Mouse (Mus musculus): Measurements from ENCODE around the gene Rai2.
"Not testable (repeated sequence)": the region's sequence is repeated elsewhere in the genome, so short reads cannot be mapped to it uniquely, and the experiment has no call there.

Rai2 gene

DNA sequence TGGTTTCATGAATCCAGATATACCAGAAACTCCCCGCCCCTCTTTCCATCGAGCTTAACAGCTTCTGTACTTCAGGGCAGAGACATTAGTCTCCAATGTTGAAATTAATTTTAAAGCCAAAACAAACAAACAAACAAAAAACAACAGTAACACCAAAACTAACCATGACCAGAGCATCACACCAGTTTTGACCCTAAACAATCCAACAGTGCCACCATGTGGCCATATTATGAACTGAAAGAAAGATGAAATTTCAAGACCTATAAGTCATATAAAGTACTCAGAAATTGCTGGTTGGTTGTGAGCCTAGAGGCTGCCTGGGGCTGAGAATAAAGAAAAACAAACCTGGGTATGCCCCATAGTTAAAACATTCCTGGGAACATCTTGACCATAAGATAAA lies 109.3 kb downstream of the Rai2 start:
- not testable (repeated sequence) for ATAC-seq (ENCODE audit: low TSS enrichment)
